Mouse (Mus musculus): ENCODE data around the gene Naglu. TPM values are rescaled to one million over a fixed set of nuclear protein-coding genes. Genes with fewer than 3 reads are reported as not detected.

Gene Naglu
- 11.3 and 14.9 TPM in 2 replicates for total RNA-seq (2014; rRNA removed)
- polyA plus RNA-seq (2015; fragmentation: Nextera tagmentation; extraction: Ambion mirVana) = 11.6 and 12.6 TPM in 2 replicates

- Histone ChIP-seq H3K4me3 (ENCODE audit: low read depth, low read length) (peak within 1 kb of the TSS; percentile 69), H3K4me2 (ENCODE audit: low read depth) (peak within 1 kb of the TSS; percentile 96), H3K9ac (peak within 1 kb of the TSS; percentile 84), H3K4me1 (ENCODE audit: insufficient read depth) (peaks cover 4% of the 10 kb centered on the region; the same call in 1 of the 2 replicates), H3K36me3 (ENCODE audit: insufficient read depth) (peaks cover 1% of the 10 kb centered on the region; the same call in 1 of the 2 replicates), H3K9me3 (ENCODE audit: low read length) (no peaks in the 10 kb centered on the region), H3K27me3 (ENCODE audit: insufficient read depth, low read length) (no peaks in the 10 kb centered on the region), H3K27ac (ENCODE audit: low read depth, low read length) (peak within 1 kb of the TSS; percentile 68)
- WGBS = 5% methylated on average over 35 of the region's 35 CpGs
- no peak for TF ChIP-seq CTCF (IDR thresholded peaks at IDR 0.05; ENCODE audit: low read depth)
- peak; percentile 93 for DNase-seq
- peak; percentile 95 for ATAC-seq
These were observed at the start of gene Naglu for GRCm38 (mm10) chr11:101069391-101070188. Gene Naglu, plus strand, starts transcription at chr11:101070012.

GRCm38 (mm10) chr11:101023371-101023770 lies 46.4 kb upstream of the Naglu start:
- no peak overlapping the region for H3K9ac ChIP-seq
- DNase-seq = peak; percentile 47
- H3K4me1 ChIP-seq (ENCODE audit: insufficient read depth) = no peaks in the 10 kb centered on the region
- H3K36me3 ChIP-seq (ENCODE audit: insufficient read depth) = peaks cover 71% of the 10 kb centered on the region
- no peak for TF ChIP-seq CTCF (IDR thresholded peaks at IDR 0.05; ENCODE audit: low read depth)
- no peak for ATAC-seq
- no peaks in the 10 kb centered on the region for H3K27me3 ChIP-seq (ENCODE audit: insufficient read depth, low read length)
- no peak overlapping the region for H3K4me3 ChIP-seq (ENCODE audit: low read depth, low read length)
- H3K27ac ChIP-seq (ENCODE audit: low read depth, low read length) = peak overlapping the region; percentile 45; the same call in 1 of the 2 replicates
- no peak overlapping the region for H3K4me2 ChIP-seq (ENCODE audit: low read depth)
- WGBS = 50% methylated on average over 12 of the region's 12 CpGs
- H3K9me3 ChIP-seq (ENCODE audit: low read length) = no peaks in the 10 kb centered on the region

- H3K27me3 ChIP-seq (ENCODE audit: insufficient read depth, low read length) = no peaks in the 10 kb centered on the region
- ATAC-seq (no peak), DNase-seq (peak; percentile 30)
- WGBS = 75% methylated on average over 4 of the region's 4 CpGs
- no peaks in the 10 kb centered on the region for H3K4me1 ChIP-seq (ENCODE audit: insufficient read depth)
- no peak overlapping the region for H3K27ac ChIP-seq (ENCODE audit: low read depth, low read length)
- no peaks in the 10 kb centered on the region for H3K9me3 ChIP-seq (ENCODE audit: low read length)
- H3K9ac ChIP-seq = no peak overlapping the region
- peaks cover 73% of the 10 kb centered on the region for H3K36me3 ChIP-seq (ENCODE audit: insufficient read depth)
- no peak for TF ChIP-seq CTCF (IDR thresholded peaks at IDR 0.05; ENCODE audit: low read depth)
- no peak overlapping the region for H3K4me3 ChIP-seq (ENCODE audit: low read depth, low read length)
- no peak overlapping the region for H3K4me2 ChIP-seq (ENCODE audit: low read depth)
These were observed 45.8 kb upstream of the Naglu start for GRCm38 (mm10) chr11:101024001-101024400.

GRCm38 (mm10) chr11:101027121-101027520 lies 42.7 kb upstream of the Naglu start:
- TF ChIP-seq CTCF (IDR thresholded peaks at IDR 0.05; ENCODE audit: low read depth) = no peak
- no peak overlapping the region for H3K9ac ChIP-seq
- no peak for DNase-seq
- 95% methylated on average over 11 of the region's 11 CpGs for WGBS
- H3K9me3 ChIP-seq (ENCODE audit: low read length) = no peaks in the 10 kb centered on the region
- H3K36me3 ChIP-seq (ENCODE audit: insufficient read depth) = peaks cover 77% of the 10 kb centered on the region
- H3K4me1 ChIP-seq (ENCODE audit: insufficient read depth) = no peaks in the 10 kb centered on the region
- ATAC-seq = no peak
- H3K4me2 ChIP-seq (ENCODE audit: low read depth) = no peak overlapping the region
- H3K4me3 ChIP-seq (ENCODE audit: low read depth, low read length) = no peak overlapping the region
- H3K27me3 ChIP-seq (ENCODE audit: insufficient read depth, low read length) = no peaks in the 10 kb centered on the region
- H3K27ac ChIP-seq (ENCODE audit: low read depth, low read length) = no peak overlapping the region

- no peak overlapping the region for H3K9ac ChIP-seq
- H3K4me3 ChIP-seq (ENCODE audit: low read depth, low read length) = no peak overlapping the region
- no peak overlapping the region for H3K4me2 ChIP-seq (ENCODE audit: low read depth)
- ATAC-seq = no peak
- H3K27me3 ChIP-seq (ENCODE audit: insufficient read depth, low read length) = no peaks in the 10 kb centered on the region
- no peak for TF ChIP-seq CTCF (IDR thresholded peaks at IDR 0.05; ENCODE audit: low read depth)
- WGBS = 78% methylated on average over 8 of the region's 8 CpGs
- H3K27ac ChIP-seq (ENCODE audit: low read depth, low read length) = no peak overlapping the region
- DNase-seq = no peak
- H3K9me3 ChIP-seq (ENCODE audit: low read length) = no peaks in the 10 kb centered on the region
- H3K36me3 ChIP-seq (ENCODE audit: insufficient read depth) = peaks cover 80% of the 10 kb centered on the region
- no peaks in the 10 kb centered on the region for H3K4me1 ChIP-seq (ENCODE audit: insufficient read depth)
These were observed 40.5 kb upstream of the Naglu start for GRCm38 (mm10) chr11:101029320-101029719.

- ATAC-seq (no peak), DNase-seq (no peak)
- Histone ChIP-seq H3K9me3 (ENCODE audit: low read length) (no peaks in the 10 kb centered on the region), H3K36me3 (ENCODE audit: insufficient read depth) (peaks cover 89% of the 10 kb centered on the region), H3K27me3 (ENCODE audit: insufficient read depth, low read length) (no peaks in the 10 kb centered on the region), H3K9ac (no peak overlapping the region), H3K4me1 (ENCODE audit: insufficient read depth) (no peaks in the 10 kb centered on the region), H3K4me2 (ENCODE audit: low read depth) (no peak overlapping the region), H3K27ac (ENCODE audit: low read depth, low read length) (no peak overlapping the region), H3K4me3 (ENCODE audit: low read depth, low read length) (no peak overlapping the region)
- 88% methylated on average over 10 of the region's 10 CpGs for WGBS
- TF ChIP-seq CTCF (IDR thresholded peaks at IDR 0.05; ENCODE audit: low read depth) = no peak
These were observed 39.5 kb upstream of the Naglu start for GRCm38 (mm10) chr11:101030136-101030807.

- ATAC-seq = no peak
- H3K9me3 ChIP-seq (ENCODE audit: low read length) = no peaks in the 10 kb centered on the region
- no peak overlapping the region for H3K27ac ChIP-seq (ENCODE audit: low read depth, low read length)
- H3K4me2 ChIP-seq (ENCODE audit: low read depth) = no peak overlapping the region
- H3K36me3 ChIP-seq (ENCODE audit: insufficient read depth) = peaks cover 87% of the 10 kb centered on the region
- no peak for TF ChIP-seq CTCF (IDR thresholded peaks at IDR 0.05; ENCODE audit: low read depth)
- H3K27me3 ChIP-seq (ENCODE audit: insufficient read depth, low read length) = no peaks in the 10 kb centered on the region
- WGBS = 93% methylated on average over 4 of the region's 4 CpGs
- DNase-seq = no peak
- no peak overlapping the region for H3K9ac ChIP-seq
- no peak overlapping the region for H3K4me3 ChIP-seq (ENCODE audit: low read depth, low read length)
- H3K4me1 ChIP-seq (ENCODE audit: insufficient read depth) = no peaks in the 10 kb centered on the region
These were observed 39.0 kb upstream of the Naglu start for GRCm38 (mm10) chr11:101030808-101031156.
